Mouse (Mus musculus): Measurements from ENCODE around the gene Ppib. TPM values are rescaled to one million over a fixed set of nuclear protein-coding genes. Genes with fewer than 3 reads are reported as not detected.

Gene Ppib
- polyA plus RNA-seq, 1 experiment = 176 TPM

- H3K4me3 ChIP-seq (replicated peaks; ENCODE audit: extremely low read depth, low read depth, low read length) = peak overlapping the region; percentile 48
- H3K4me1 ChIP-seq (ENCODE audit: control insufficient read depth, insufficient read depth, low read length) = peaks cover 4% of the 10 kb centered on the region; the same call in 1 of the 2 replicates
- TF ChIP-seq POLR2A (IDR thresholded peaks at IDR 0.05; ENCODE audit: borderline replicate concordance, extremely low read depth, low read depth, low read length) = no peak
- TF ChIP-seq CTCF (IDR thresholded peaks at IDR 0.05; ENCODE audit: insufficient read depth, low read length) = no peak
- no peak for DNase-seq
- 2% methylated on average over 30 of the region's 30 CpGs for WGBS
Observed at GRCm38 (mm10) chr9:66068971-66069391, 9.0 kb downstream of the Ppib start.

DNA sequence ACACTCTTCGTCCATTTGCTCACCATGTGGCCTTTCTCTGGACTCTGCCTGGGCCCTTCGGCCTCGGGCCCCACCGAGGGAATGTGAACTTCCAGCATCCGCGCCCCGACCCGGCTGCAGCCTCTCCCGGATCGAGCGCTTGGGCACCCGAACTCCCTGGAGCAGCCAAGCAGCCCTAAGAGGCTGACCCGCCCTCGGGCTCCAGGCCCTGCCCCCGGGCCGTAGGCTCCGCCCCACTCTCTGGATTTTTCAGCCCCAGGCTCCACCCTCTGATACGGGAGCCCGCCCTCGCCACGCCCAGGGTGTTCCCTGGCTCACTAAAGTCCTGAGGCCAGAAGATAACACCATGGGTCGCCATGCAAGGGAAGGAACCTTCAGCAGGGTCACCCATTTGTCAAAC is 9.6 kb downstream of the Ppib start, which contains the start of gene Snx22:
Gene Snx22, minus strand, starts transcription at position 137 of the 400 bp plus-strand sequence.
- H3K4me1 ChIP-seq (ENCODE audit: control insufficient read depth, insufficient read depth, low read length) = peaks cover 4% of the 10 kb centered on the region; the same call in 1 of the 2 replicates
- TF ChIP-seq CTCF (IDR thresholded peaks at IDR 0.05; ENCODE audit: insufficient read depth, low read length) = no peak
- peak; percentile 31; the same call in 1 of the 2 replicates for TF ChIP-seq POLR2A (IDR thresholded peaks at IDR 0.05; ENCODE audit: borderline replicate concordance, extremely low read depth, low read depth, low read length)
- peak; percentile 90 for DNase-seq
- 1% methylated on average over 22 of the region's 22 CpGs for WGBS
- peak within 1 kb of the TSS; percentile 48 for H3K4me3 ChIP-seq (replicated peaks; ENCODE audit: extremely low read depth, low read depth, low read length)

- no peak for DNase-seq
- TF ChIP-seq CTCF (IDR thresholded peaks at IDR 0.05; ENCODE audit: insufficient read depth, low read length) (no peak), POLR2A (IDR thresholded peaks at IDR 0.05; ENCODE audit: borderline replicate concordance, extremely low read depth, low read depth, low read length) (no peak)
- WGBS = 84% methylated on average over 5 of the region's 5 CpGs
- Histone ChIP-seq H3K4me3 (replicated peaks; ENCODE audit: extremely low read depth, low read depth, low read length) (no peak overlapping the region), H3K4me1 (ENCODE audit: control insufficient read depth, insufficient read depth, low read length) (peaks cover 4% of the 10 kb centered on the region; the same call in 1 of the 2 replicates)
Observed at GRCm38 (mm10) chr9:66070151-66070550, 10.1 kb downstream of the Ppib start.

DNA sequence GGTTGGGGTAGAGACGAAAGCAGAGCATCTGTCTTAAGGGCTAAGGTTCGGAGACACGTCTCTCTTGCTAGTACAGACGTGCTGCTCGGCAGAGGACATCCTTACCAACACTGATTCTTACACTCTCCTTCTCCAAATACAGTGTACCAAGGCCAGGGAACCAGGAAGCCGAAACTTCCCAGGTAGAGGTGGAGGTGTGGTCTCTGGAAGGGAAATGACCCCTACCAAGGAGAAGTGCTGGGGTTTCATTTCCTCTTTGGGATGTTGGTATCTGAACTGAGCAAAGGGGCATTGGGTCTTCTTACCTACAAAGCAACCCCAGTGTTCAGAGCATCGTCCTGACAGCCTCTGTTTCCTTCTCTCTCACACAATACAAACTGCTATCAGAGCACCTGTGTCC is 12.7 kb downstream of the Ppib start:
- Histone ChIP-seq H3K4me1 (ENCODE audit: control insufficient read depth, insufficient read depth, low read length) (peaks cover 4% of the 10 kb centered on the region; the same call in 1 of the 2 replicates), H3K4me3 (replicated peaks; ENCODE audit: extremely low read depth, low read depth, low read length) (no peak overlapping the region)
- 82% methylated on average over 7 of the region's 7 CpGs for WGBS
- TF ChIP-seq POLR2A (IDR thresholded peaks at IDR 0.05; ENCODE audit: borderline replicate concordance, extremely low read depth, low read depth, low read length) (no peak), CTCF (IDR thresholded peaks at IDR 0.05; ENCODE audit: insufficient read depth, low read length) (no peak)
- DNase-seq = no peak

DNA sequence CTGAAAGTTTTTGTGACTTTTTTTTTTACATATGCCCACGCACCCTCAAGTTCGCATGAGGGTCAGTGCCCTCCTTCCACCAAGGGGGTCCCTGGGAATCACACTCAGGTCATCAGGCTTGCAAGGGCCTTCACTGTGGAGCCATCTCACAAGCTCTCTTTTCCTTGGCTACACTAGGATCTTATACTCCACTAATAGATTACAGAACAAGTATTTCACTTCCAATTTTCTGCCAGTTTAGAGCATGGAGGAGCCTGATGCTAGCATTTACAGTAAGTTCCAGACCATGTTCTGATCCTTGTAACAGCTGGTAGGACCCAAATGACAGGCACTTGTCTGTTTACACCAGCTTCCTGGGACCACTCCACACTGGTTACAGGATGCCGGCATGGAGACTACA is 18.1 kb downstream of the Ppib start:
- no peak for DNase-seq
- Histone ChIP-seq H3K4me3 (replicated peaks; ENCODE audit: extremely low read depth, low read depth, low read length) (no peak overlapping the region), H3K4me1 (ENCODE audit: control insufficient read depth, insufficient read depth, low read length) (no peaks in the 10 kb centered on the region; the same call in 1 of the 2 replicates)
- WGBS = 61% methylated on average over 3 of the region's 3 CpGs
- TF ChIP-seq POLR2A (IDR thresholded peaks at IDR 0.05; ENCODE audit: borderline replicate concordance, extremely low read depth, low read depth, low read length) (no peak), CTCF (IDR thresholded peaks at IDR 0.05; ENCODE audit: insufficient read depth, low read length) (no peak)

GRCm38 (mm10) chr9:66078493-66078892 is 18.5 kb downstream of the Ppib start:
- H3K4me1 ChIP-seq (ENCODE audit: control insufficient read depth, insufficient read depth, low read length) = no peaks in the 10 kb centered on the region; the same call in 1 of the 2 replicates
- WGBS = 14% methylated on average over 14 of the region's 14 CpGs
- no peak overlapping the region for H3K4me3 ChIP-seq (replicated peaks; ENCODE audit: extremely low read depth, low read depth, low read length)
- no peak for TF ChIP-seq POLR2A (IDR thresholded peaks at IDR 0.05; ENCODE audit: borderline replicate concordance, extremely low read depth, low read depth, low read length)
- TF ChIP-seq CTCF (IDR thresholded peaks at IDR 0.05; ENCODE audit: insufficient read depth, low read length) = no peak
- DNase-seq = no peak

GRCm38 (mm10) chr9:66080804-66081459 is 20.9 kb downstream of the Ppib start:
- WGBS = 64% methylated on average over 3 of the region's 3 CpGs
- Histone ChIP-seq H3K4me3 (replicated peaks; ENCODE audit: extremely low read depth, low read depth, low read length) (no peak overlapping the region), H3K4me1 (ENCODE audit: control insufficient read depth, insufficient read depth, low read length) (no peaks in the 10 kb centered on the region; the same call in 1 of the 2 replicates)
- peak; percentile 57 for DNase-seq
- no peak for TF ChIP-seq POLR2A (IDR thresholded peaks at IDR 0.05; ENCODE audit: borderline replicate concordance, extremely low read depth, low read depth, low read length)
- no peak for TF ChIP-seq CTCF (IDR thresholded peaks at IDR 0.05; ENCODE audit: insufficient read depth, low read length)

GRCm38 (mm10) chr9:66081999-66082398 is 22.0 kb downstream of the Ppib start:
- TF ChIP-seq POLR2A (IDR thresholded peaks at IDR 0.05; ENCODE audit: borderline replicate concordance, extremely low read depth, low read depth, low read length) = no peak
- TF ChIP-seq CTCF (IDR thresholded peaks at IDR 0.05; ENCODE audit: insufficient read depth, low read length) = no peak
- no peak for DNase-seq
- no peak overlapping the region for H3K4me3 ChIP-seq (replicated peaks; ENCODE audit: extremely low read depth, low read depth, low read length)
- 51% methylated on average over 4 of the region's 4 CpGs for WGBS
- no peaks in the 10 kb centered on the region; the same call in 1 of the 2 replicates for H3K4me1 ChIP-seq (ENCODE audit: control insufficient read depth, insufficient read depth, low read length)

DNA sequence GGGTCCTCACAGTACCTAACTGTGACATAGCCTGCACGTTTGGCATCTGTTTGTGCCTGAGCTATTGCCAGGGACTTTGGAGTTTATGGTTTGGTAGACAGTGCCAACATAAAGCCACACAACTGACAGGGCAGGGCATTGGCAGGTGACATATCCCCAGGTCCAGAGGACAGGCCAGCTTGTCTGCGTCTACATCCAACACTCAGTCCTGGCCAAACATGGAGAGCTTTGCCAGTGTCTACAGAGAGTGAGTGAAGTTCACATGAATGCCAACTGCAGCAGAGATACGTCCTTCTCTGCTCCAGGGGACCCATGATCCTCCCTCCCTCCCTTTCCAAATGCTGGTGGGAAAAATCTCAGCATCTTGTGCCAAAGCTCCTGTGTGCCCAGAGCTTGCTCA is 24.1 kb downstream of the Ppib start:
- Histone ChIP-seq H3K4me1 (ENCODE audit: control insufficient read depth, insufficient read depth, low read length) (no peaks in the 10 kb centered on the region; the same call in 1 of the 2 replicates), H3K4me3 (replicated peaks; ENCODE audit: extremely low read depth, low read depth, low read length) (no peak overlapping the region)
- WGBS = 73% methylated on average over 3 of the region's 3 CpGs
- TF ChIP-seq POLR2A (IDR thresholded peaks at IDR 0.05; ENCODE audit: borderline replicate concordance, extremely low read depth, low read depth, low read length) (no peak), CTCF (IDR thresholded peaks at IDR 0.05; ENCODE audit: insufficient read depth, low read length) (no peak)
- no peak for DNase-seq

DNA sequence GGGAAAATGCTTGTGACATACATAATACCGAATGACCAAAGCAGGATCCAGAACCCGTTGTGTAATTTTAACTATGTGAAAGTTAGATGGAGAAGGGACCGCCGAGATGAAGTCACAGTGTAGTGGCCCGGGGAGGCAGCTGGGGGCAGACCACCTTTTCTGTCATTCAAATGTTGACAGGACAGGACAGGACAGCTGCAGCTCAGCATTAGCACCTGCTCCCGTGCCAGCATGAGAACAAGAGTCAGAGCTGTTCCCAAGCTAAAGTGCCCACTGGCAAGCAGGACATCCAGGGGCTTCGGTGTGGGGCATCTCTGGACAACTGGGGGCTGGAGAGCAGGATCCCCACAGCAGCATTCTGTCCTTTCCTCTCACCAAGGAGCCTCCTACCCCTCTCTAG is 27.0 kb downstream of the Ppib start:
- peaks cover 7% of the 10 kb centered on the region for H3K4me1 ChIP-seq (ENCODE audit: control insufficient read depth, insufficient read depth, low read length)
- DNase-seq = no peak
- H3K4me3 ChIP-seq (replicated peaks; ENCODE audit: extremely low read depth, low read depth, low read length) = no peak overlapping the region
- 92% methylated on average over 7 of the region's 7 CpGs for WGBS
- TF ChIP-seq CTCF (IDR thresholded peaks at IDR 0.05; ENCODE audit: insufficient read depth, low read length) (no peak), POLR2A (IDR thresholded peaks at IDR 0.05; ENCODE audit: borderline replicate concordance, extremely low read depth, low read depth, low read length) (no peak)
